Mouse (Mus musculus) CH12.LX (cell line): ENCODE results near the gene Med13. TPM values are rescaled to one million over a fixed set of nuclear protein-coding genes. Genes with fewer than 3 reads are reported as not detected.
"Not testable (repeated sequence)": the region's sequence is repeated elsewhere in the genome, so short reads cannot be mapped to it uniquely, and the experiment has no call there.

Source experiments
- DNase-seq: peaks from one replicate; pipeline ENCODE4 v3.0.0-alpha.2; 2013; ENCODE audit errors: extremely low read depth
- H3K27ac ChIP-seq: 2 replicates; pipeline ENCODE4 v1.5.1; 2012; ENCODE audit warnings: low read depth, mild to moderate bottlenecking, control low read depth, moderate library complexity; ENCODE audit not compliant: insufficient read depth
- H3K27me3 ChIP-seq: replicated peaks from 2 replicates; pipeline ENCODE3; 2012; ENCODE audit warnings: inconsistent platforms
- H3K36me3 ChIP-seq, 2 experiments: replicated peaks in 1 of 2; 2 replicates each; pipeline versions ENCODE3 to v1.6.1; 2012; ENCODE audit warnings: inconsistent platforms in 1 of 2, low read length in 1 of 2, mild to moderate bottlenecking in 1 of 2, mixed read lengths in 1 of 2, moderate library complexity in 1 of 2; ENCODE audit not compliant: control insufficient read depth in 1 of 2, insufficient read depth in 1 of 2
- H3K4me1 ChIP-seq, 2 experiments: 2 replicates each; pipeline ENCODE4 v1.6.1; 2012; ENCODE audit warnings: inconsistent platforms in 1 of 2, moderate library complexity in 1 of 2; ENCODE audit not compliant: insufficient read depth in 2 of 2, control insufficient read depth in 1 of 2
- H3K4me2 ChIP-seq: 2 replicates; pipeline ENCODE4 v1.6.1; 2012; ENCODE audit warnings: low read depth, mild to moderate bottlenecking, control low read depth; ENCODE audit not compliant: poor library complexity, insufficient read depth, severe bottlenecking
- H3K4me3 ChIP-seq, 3 experiments: fragments of 150-350 bp in 1 of 3; sonication (generic) in 1 of 3; replicated peaks in 1 of 3; 2 replicates each; pipeline versions ENCODE3 to v1.5.1; 2011 to 2012; ENCODE audit warnings: low read depth in 2 of 3, low read length in 2 of 3, mild to moderate bottlenecking in 2 of 3, moderate library complexity in 2 of 3, control low read depth in 1 of 3, improper control_type of control experiment in 1 of 3, inconsistent platforms in 1 of 3, mixed read lengths in 1 of 3; ENCODE audit not compliant: poor library complexity in 1 of 3
- H3K79me2 ChIP-seq: replicated peaks from 2 replicates; pipeline ENCODE4 v1.6.1; 2012; ENCODE audit warnings: mild to moderate bottlenecking, moderate library complexity; ENCODE audit not compliant: control insufficient read depth, poor library complexity, insufficient read depth, severe bottlenecking; ENCODE audit errors: extremely low read depth
- H3K9ac ChIP-seq: 2 replicates; pipeline ENCODE4 v1.6.1; 2012; ENCODE audit warnings: low read depth, mild to moderate bottlenecking, control low read depth, moderate library complexity; ENCODE audit not compliant: insufficient read depth
- H3K9me3 ChIP-seq: replicated peaks from 2 replicates; pipeline ENCODE3; 2012; ENCODE audit warnings: low read length, inconsistent platforms, mixed read lengths
- BHLHE40 ChIP-seq: IDR thresholded peaks from 2 replicates; pipeline ENCODE4 v1.6.1; 2011; ENCODE audit warnings: mild to moderate bottlenecking, low read depth, low read length, improper control_type of control experiment
- CHD1 ChIP-seq: IDR thresholded peaks from 2 replicates; pipeline ENCODE4 v1.6.1; 2012; ENCODE audit warnings: low read depth, low read length, improper control_type of control experiment, inconsistent platforms
- CTCF ChIP-seq, 2 experiments: IDR thresholded peaks in 1 of 2; conservative IDR thresholded peaks in 1 of 2; 2 replicates each; pipeline ENCODE4 v1.5.1; 2011 to 2012; ENCODE audit warnings: low read depth in 2 of 2, low read length in 2 of 2, improper control_type of control experiment in 1 of 2, inconsistent platforms in 1 of 2, mild to moderate bottlenecking in 1 of 2, moderate library complexity in 1 of 2
- ETS1 ChIP-seq: conservative IDR thresholded peaks from 2 replicates; pipeline ENCODE4 v1.6.1; 2012; ENCODE audit warnings: low read depth, mild to moderate bottlenecking, inconsistent platforms, low read length, improper control_type of control experiment, moderate library complexity
- GABPA ChIP-seq: IDR thresholded peaks from 2 replicates; pipeline ENCODE4 v1.6.1; 2012; ENCODE audit warnings: low read depth, low read length, improper control_type of control experiment, inconsistent platforms; ENCODE audit not compliant: insufficient replicate concordance
- HCFC1 ChIP-seq: IDR thresholded peaks from 2 replicates; pipeline ENCODE4 v1.6.1; 2012; ENCODE audit warnings: low read depth, mild to moderate bottlenecking, inconsistent platforms, low read length, improper control_type of control experiment
- IRF4 ChIP-seq: IDR thresholded peaks from 2 replicates; pipeline ENCODE4 v1.6.1; 2014; ENCODE audit warnings: low read depth, mild to moderate bottlenecking, inconsistent platforms, low read length, improper control_type of control experiment
- MAFK ChIP-seq: IDR thresholded peaks from 2 replicates; pipeline ENCODE4 v1.6.1; 2011; ENCODE audit warnings: low read length, improper control_type of control experiment; ENCODE audit not compliant: insufficient replicate concordance
- NRF1 ChIP-seq: IDR thresholded peaks from 2 replicates; pipeline ENCODE4 v1.6.1; 2014; ENCODE audit warnings: low read depth, mild to moderate bottlenecking, inconsistent platforms, low read length, improper control_type of control experiment, moderate library complexity
- PAX5 ChIP-seq: IDR thresholded peaks from 2 replicates; pipeline ENCODE4 v1.6.1; 2012; ENCODE audit warnings: low read length, inconsistent platforms, mixed read lengths
- POLR2A ChIP-seq: IDR thresholded peaks from 2 replicates; pipeline ENCODE4 v1.6.1; 2011; ENCODE audit warnings: low read depth, mild to moderate bottlenecking, improper control_type of control experiment, low read length
- RCOR1 ChIP-seq: conservative IDR thresholded peaks from 2 replicates; pipeline ENCODE4 v1.6.1; 2012; ENCODE audit warnings: low read depth, mild to moderate bottlenecking, inconsistent platforms, low read length, improper control_type of control experiment
- SMC3 ChIP-seq: IDR thresholded peaks from 2 replicates; pipeline ENCODE4 v1.6.1; 2011; ENCODE audit warnings: low read depth, low read length, improper control_type of control experiment
- TCF12 ChIP-seq: IDR thresholded peaks from 2 replicates; pipeline ENCODE4 v1.6.1; 2014; ENCODE audit warnings: low read depth, mild to moderate bottlenecking, inconsistent platforms, low read length, improper control_type of control experiment
- USF2 ChIP-seq: conservative IDR thresholded peaks from 2 replicates; pipeline ENCODE4 v1.6.1; 2011; ENCODE audit warnings: low read depth, low read length, improper control_type of control experiment
- ZKSCAN1 ChIP-seq: IDR thresholded peaks from 2 replicates; pipeline ENCODE4 v1.6.1; 2012; ENCODE audit warnings: low read depth, inconsistent platforms, low read length, improper control_type of control experiment, borderline replicate concordance
- dilution Hi-C: fragments of 300-500 bp; cut with MboI; formaldehyde crosslinking; loops from 2 replicates; pipeline ENCODE4 v1.14.3; 2020; ENCODE audit warnings: low sequenced_read_pairs; ENCODE audit not compliant: extremely low pct_unique_long_range_greater_than_20kb, extremely low pct_ligation_motif_present
- in situ Hi-C: fragments of 300-500 bp; cut with MboI; formaldehyde crosslinking; loops from 3 replicates; pipeline ENCODE4 v1.14.3; 2019; ENCODE audit warnings: low sequenced_read_pairs, low pct_ligation_motif_present, low pct_unique_long_range_greater_than_20kb, mixed read lengths
- polyA plus RNA-seq: library from polyadenylated mRNA; unstranded; fragments of >175 nt; gene quantifications from 2 replicates; pipeline ENCODE4 v1.2.1, GENCODE M21; 2012; ENCODE audit warnings: low read depth; ENCODE audit not compliant: insufficient read length
- total RNA-seq, 2 experiments: library from RNA; depleted of rRNA; stranded (reverse); fragments of 300-350 nt in 1 of 2; fragments of >200 nt in 1 of 2; gene quantifications; 2 replicates each; pipeline ENCODE4 v1.2.3; 2012 to 2014

Gene Med13
- total and polyA plus RNA-seq, 3 experiments: 37.9 to 47.6 (median 41.5) TPM

- Histone ChIP-seq H3K36me3 (peaks cover 28 to 65% of the 10 kb centered on the region in 2 experiments), H3K79me2 (peaks cover 69% of the 10 kb centered on the region), H3K27me3 (no peaks in the 10 kb centered on the region), H3K4me3 (no peak overlapping the region), H3K27ac (no peak overlapping the region), H3K4me2 (no peak overlapping the region), H3K9me3 (no peaks in the 10 kb centered on the region), H3K4me1 (peaks cover 2 to 70% of the 10 kb centered on the region in 2 experiments), H3K9ac (no peak overlapping the region)
- TF ChIP-seq CTCF (conservative IDR thresholded peaks at IDR 0.05 in 1 of 2, IDR thresholded peaks at IDR 0.05 in 1 of 2; ENCODE audit: low read depth in 2 of 2, low read length in 2 of 2) (no peak), ZKSCAN1 (no peak), PAX5 (no peak), MAFK (no peak), GABPA (no peak), USF2 (no peak), SMC3 (no peak), POLR2A (no peak), RCOR1 (no peak), HCFC1 (no peak), TCF12 (no peak)
- DNase-seq: no peak
- dilution Hi-C loops: no loop called here
- in situ Hi-C loops: no loop called here
Observed at GRCm38 (mm10) chr11:86346525-86346924, 10.9 kb downstream of the Med13 start.

DNA sequence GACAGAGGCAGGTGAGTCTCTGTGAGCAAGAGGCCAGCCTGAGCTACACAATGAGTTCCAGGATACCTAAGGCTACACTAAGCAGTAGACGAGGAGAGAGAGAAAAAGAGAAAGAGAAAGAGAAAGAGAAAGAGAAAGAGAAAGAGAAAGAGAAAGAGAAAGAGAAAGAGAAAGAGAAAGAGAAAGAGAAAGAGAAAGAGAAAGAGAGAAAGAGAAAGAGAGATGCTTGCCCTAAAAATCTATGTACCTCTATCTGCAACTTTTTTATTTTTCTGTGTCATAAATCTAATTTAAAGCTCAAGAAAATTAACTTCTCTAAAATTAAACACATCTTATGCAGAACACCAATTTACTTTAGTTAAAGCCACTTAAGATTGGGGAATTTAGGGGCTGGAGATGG is 12.5 kb downstream of the Med13 start:
- H3K4me3 ChIP-seq, in situ Hi-C loops, H3K27ac ChIP-seq, dilution Hi-C loops, H3K9ac ChIP-seq, H3K9me3 ChIP-seq, DNase-seq, H3K4me2 ChIP-seq, H3K27me3 ChIP-seq: not testable (repeated sequence)
- TF ChIP-seq ETS1 (peak; percentile 96), IRF4 (peak; percentile 49; the same call in 1 of the 2 replicates)
- Histone ChIP-seq H3K4me1 (peaks cover 2 to 60% of the 10 kb centered on the region in 2 experiments), H3K79me2 (peaks cover 72% of the 10 kb centered on the region), H3K36me3 (peaks cover 34 to 76% of the 10 kb centered on the region in 2 experiments)

DNA sequence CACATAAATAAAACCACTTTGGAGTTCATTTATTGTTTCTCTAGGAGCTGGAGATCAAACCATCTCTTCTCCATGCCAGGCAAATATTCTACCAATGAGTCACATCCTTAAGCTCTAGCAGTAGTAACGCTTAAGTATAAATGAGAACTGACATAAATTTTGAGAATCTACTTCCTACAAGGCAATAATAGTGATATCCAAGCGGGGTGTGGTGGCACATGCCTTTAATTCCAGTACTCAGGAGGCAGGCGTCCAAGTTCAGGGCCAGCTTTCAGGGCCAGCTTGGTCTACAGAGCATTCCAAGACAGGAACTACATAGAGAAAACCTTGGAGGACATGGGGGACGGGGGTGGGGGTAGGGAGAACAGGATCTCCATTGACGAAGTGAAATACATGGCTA is 33.2 kb downstream of the Med13 start:
- H3K4me2 ChIP-seq: no peak overlapping the region
- DNase-seq: no peak
- in situ Hi-C loops: no loop called here

More for the DNA sequence above, 33.2 kb downstream of the Med13 start:
- H3K4me1 ChIP-seq: peaks cover 2 to 11% of the 10 kb centered on the region in 2 experiments; a peak in 2 of 4 replicates
- peaks cover 26 to 67% of the 10 kb centered on the region in 2 experiments for H3K36me3 ChIP-seq
- H3K27me3 ChIP-seq: no peaks in the 10 kb centered on the region
- H3K4me3 ChIP-seq: no peak overlapping the region
- no peak for TF ChIP-seq BHLHE40
- no peak for TF ChIP-seq CHD1
- no peak for TF ChIP-seq NRF1
- H3K27ac ChIP-seq: no peak overlapping the region
- H3K9me3 ChIP-seq: no peaks in the 10 kb centered on the region
- H3K79me2 ChIP-seq: peaks cover 25% of the 10 kb centered on the region
- no peak overlapping the region for H3K9ac ChIP-seq
- dilution Hi-C loops: no loop called here
